Mouse (Mus musculus): Measurements from ENCODE around the gene Tnfsf12.

Tnfsf12 gene

GRCm38 (mm10) chr11:69645860-69646259, 49.8 kb downstream of the Tnfsf12 start:
- no peak for DNase-seq
